Mouse (Mus musculus) bone marrow, adult 2 months (tissue): ENCODE measurements around the gene Prpsap1.

Experiments used
- CTCF ChIP-seq: fragments of 200-500 bp; IDR thresholded peaks from 2 replicates; pipeline ENCODE4 v1.5.1; 2011; ENCODE audit warnings: low read length, control low read depth; ENCODE audit not compliant: control insufficient read depth, insufficient read depth
- POLR2A ChIP-seq: fragments of 200-500 bp; IDR thresholded peaks from 2 replicates; pipeline ENCODE4 v1.6.1; 2011; ENCODE audit warnings: low read depth, mild to moderate bottlenecking, control low read depth, low read length, borderline replicate concordance; ENCODE audit not compliant: control insufficient read depth

DNA sequence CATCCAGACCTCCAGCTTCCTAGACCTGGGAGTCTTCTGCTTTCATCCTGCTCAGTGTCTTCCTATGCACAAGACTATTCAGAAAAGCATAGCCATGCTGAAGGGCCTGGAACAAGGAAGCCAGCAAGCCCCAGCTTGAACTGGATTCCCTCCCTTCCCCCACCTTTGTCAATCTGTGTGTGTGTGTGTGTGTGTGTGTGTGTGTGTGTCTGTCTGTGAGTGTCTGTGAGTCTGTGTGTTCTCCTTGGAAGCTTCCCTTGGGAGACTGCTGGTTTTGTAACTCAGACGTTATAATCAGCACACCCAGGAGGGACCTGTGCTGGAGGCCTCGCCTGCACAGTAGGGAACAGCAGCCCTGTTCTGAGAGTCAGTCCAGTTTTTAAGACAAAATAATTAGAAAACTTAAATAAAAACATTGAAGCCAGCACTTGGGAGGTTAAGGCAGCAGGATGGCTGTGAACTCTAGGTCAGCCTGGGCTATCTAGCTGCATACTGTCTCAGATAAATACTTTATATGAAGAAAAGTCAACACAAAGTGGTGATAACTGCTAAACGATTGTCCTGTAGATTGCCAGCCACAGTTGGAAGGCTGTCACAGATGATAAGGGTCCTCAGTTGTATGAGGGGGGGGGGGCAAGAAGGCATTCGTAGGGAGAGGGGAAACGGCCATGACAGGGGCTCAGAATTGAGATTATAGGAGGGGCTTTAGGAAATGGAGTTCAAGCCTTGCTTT is 57.8 kb downstream of the Prpsap1 start:
- TF ChIP-seq POLR2A (no peak), CTCF (no peak)
